Mouse (Mus musculus): ENCODE results near the gene Eif2b2. TPM values are rescaled to one million over a fixed set of nuclear protein-coding genes. Genes with fewer than 3 reads are reported as not detected.

Eif2b2 gene
- polyA plus RNA-seq, 1 experiment from 2014 or later = 97.3 TPM

- no peaks in the 10 kb centered on the region for H3K9me3 ChIP-seq
- H3K27me3 ChIP-seq = peaks cover 32% of the 10 kb centered on the region
- 28% methylated on average over 15 of the region's 17 CpGs for WGBS
- no peak overlapping the region for H3K27ac ChIP-seq
- H3K9ac ChIP-seq (replicated peaks) = 0 out of 2 replicates have a peak overlapping the region, but pooled peaks have one; percentile 10
- ATAC-seq = peak; percentile 57; the same call in 1 of the 2 replicates
- peak overlapping the region; percentile 27 for H3K4me2 ChIP-seq (replicated peaks)
- H3K4me1 ChIP-seq (replicated peaks) = peaks cover 28% of the 10 kb centered on the region
- H3K36me3 ChIP-seq = no peaks in the 10 kb centered on the region
- H3K4me3 ChIP-seq (replicated peaks) = no peak overlapping the region
These were observed 37.6 kb upstream of the Eif2b2 start for GRCm38 (mm10) chr12:85181475-85182344.

GRCm38 (mm10) chr12:85182345-85182643, 37.0 kb upstream of the Eif2b2 start:
- H3K36me3 ChIP-seq = no peaks in the 10 kb centered on the region
- peaks cover 26% of the 10 kb centered on the region for H3K27me3 ChIP-seq
- ATAC-seq = 0 out of 2 replicates have a peak, but pooled peaks have one; percentile 41
- 0 out of 2 replicates have a peak overlapping the region, but pooled peaks have one; percentile 10 for H3K9ac ChIP-seq (replicated peaks)
- no peak overlapping the region for H3K4me3 ChIP-seq (replicated peaks)
- peaks cover 22% of the 10 kb centered on the region for H3K4me1 ChIP-seq (replicated peaks)
- 9% methylated on average over 8 of the region's 8 CpGs for WGBS
- H3K27ac ChIP-seq = no peak overlapping the region
- H3K9me3 ChIP-seq = no peaks in the 10 kb centered on the region
- peak overlapping the region; percentile 27 for H3K4me2 ChIP-seq (replicated peaks)

GRCm38 (mm10) chr12:85182898-85183297, 36.4 kb upstream of the Eif2b2 start:
- H3K4me3 ChIP-seq (replicated peaks) = no peak overlapping the region
- H3K4me2 ChIP-seq (replicated peaks) = no peak overlapping the region
- no peak overlapping the region for H3K27ac ChIP-seq
- H3K36me3 ChIP-seq = no peaks in the 10 kb centered on the region
- H3K27me3 ChIP-seq = peaks cover 21% of the 10 kb centered on the region
- H3K4me1 ChIP-seq (replicated peaks) = peaks cover 18% of the 10 kb centered on the region
- ATAC-seq = no peak
- H3K9me3 ChIP-seq = no peaks in the 10 kb centered on the region
- H3K9ac ChIP-seq (replicated peaks) = no peak overlapping the region
- 71% methylated on average over 5 of the region's 5 CpGs for WGBS

GRCm38 (mm10) chr12:85184118-85184517, 35.2 kb upstream of the Eif2b2 start:
- H3K4me3 ChIP-seq (replicated peaks) = no peak overlapping the region
- H3K27me3 ChIP-seq = peaks cover 18% of the 10 kb centered on the region
- H3K4me1 ChIP-seq (replicated peaks) = peaks cover 18% of the 10 kb centered on the region
- no peaks in the 10 kb centered on the region for H3K36me3 ChIP-seq
- no peak overlapping the region for H3K9ac ChIP-seq (replicated peaks)
- no peak overlapping the region for H3K27ac ChIP-seq
- WGBS = 74% methylated on average over 5 of the region's 5 CpGs
- H3K4me2 ChIP-seq (replicated peaks) = no peak overlapping the region
- H3K9me3 ChIP-seq = no peaks in the 10 kb centered on the region
- ATAC-seq = no peak

GRCm38 (mm10) chr12:85185810-85186209, 33.5 kb upstream of the Eif2b2 start:
- Histone ChIP-seq H3K36me3 (no peaks in the 10 kb centered on the region), H3K9me3 (no peaks in the 10 kb centered on the region), H3K27me3 (peaks cover 15% of the 10 kb centered on the region), H3K9ac (replicated peaks) (no peak overlapping the region), H3K27ac (no peak overlapping the region), H3K4me2 (replicated peaks) (no peak overlapping the region), H3K4me3 (replicated peaks) (no peak overlapping the region), H3K4me1 (replicated peaks) (peaks cover 18% of the 10 kb centered on the region)
- WGBS = 77% methylated on average over 8 of the region's 8 CpGs
- no peak for ATAC-seq

GRCm38 (mm10) chr12:85186361-85186760, 32.9 kb upstream of the Eif2b2 start:
- no peak for ATAC-seq
- H3K4me2 ChIP-seq (replicated peaks) = no peak overlapping the region
- H3K4me1 ChIP-seq (replicated peaks) = peaks cover 15% of the 10 kb centered on the region
- no peak overlapping the region for H3K4me3 ChIP-seq (replicated peaks)
- H3K36me3 ChIP-seq = no peaks in the 10 kb centered on the region
- 79% methylated on average over 7 of the region's 7 CpGs for WGBS
- H3K27me3 ChIP-seq = peaks cover 9% of the 10 kb centered on the region; the same call in 1 of the 2 replicates
- H3K27ac ChIP-seq = no peak overlapping the region
- no peaks in the 10 kb centered on the region for H3K9me3 ChIP-seq
- no peak overlapping the region for H3K9ac ChIP-seq (replicated peaks)

GRCm38 (mm10) chr12:85190290-85190689, 29.0 kb upstream of the Eif2b2 start:
- 83% methylated on average over 7 of the region's 7 CpGs for WGBS
- Histone ChIP-seq H3K27ac (no peak overlapping the region), H3K36me3 (no peaks in the 10 kb centered on the region), H3K9me3 (no peaks in the 10 kb centered on the region), H3K9ac (replicated peaks) (no peak overlapping the region), H3K4me3 (replicated peaks) (no peak overlapping the region), H3K4me2 (replicated peaks) (no peak overlapping the region), H3K4me1 (replicated peaks) (peaks cover 11% of the 10 kb centered on the region; the same call in 1 of the 2 replicates), H3K27me3 (no peaks in the 10 kb centered on the region)
- ATAC-seq = no peak

- Histone ChIP-seq H3K9ac (replicated peaks) (no peak overlapping the region), H3K4me3 (replicated peaks) (no peak overlapping the region), H3K36me3 (no peaks in the 10 kb centered on the region), H3K4me1 (replicated peaks) (peaks cover 11% of the 10 kb centered on the region; the same call in 1 of the 2 replicates), H3K4me2 (replicated peaks) (no peak overlapping the region), H3K9me3 (no peaks in the 10 kb centered on the region), H3K27ac (no peak overlapping the region), H3K27me3 (no peaks in the 10 kb centered on the region)
- ATAC-seq = no peak
- WGBS = 32% methylated on average over 19 of the region's 19 CpGs
These were observed 26.7 kb upstream of the Eif2b2 start for GRCm38 (mm10) chr12:85192461-85193108.

- Histone ChIP-seq H3K9me3 (no peaks in the 10 kb centered on the region), H3K4me3 (replicated peaks) (no peak overlapping the region), H3K27ac (no peak overlapping the region), H3K27me3 (no peaks in the 10 kb centered on the region), H3K36me3 (no peaks in the 10 kb centered on the region), H3K9ac (replicated peaks) (no peak overlapping the region), H3K4me2 (replicated peaks) (no peak overlapping the region), H3K4me1 (replicated peaks) (peaks cover 11% of the 10 kb centered on the region; the same call in 1 of the 2 replicates)
- ATAC-seq = no peak
- WGBS = 77% methylated on average over 10 of the region's 10 CpGs
These were observed 26.1 kb upstream of the Eif2b2 start for GRCm38 (mm10) chr12:85193146-85193545.

GRCm38 (mm10) chr12:85193923-85194622, 25.2 kb upstream of the Eif2b2 start:
- Histone ChIP-seq H3K9me3 (no peaks in the 10 kb centered on the region), H3K27me3 (no peaks in the 10 kb centered on the region), H3K4me1 (replicated peaks) (peaks cover 11% of the 10 kb centered on the region; the same call in 1 of the 2 replicates), H3K36me3 (no peaks in the 10 kb centered on the region), H3K4me3 (replicated peaks) (no peak overlapping the region), H3K9ac (replicated peaks) (no peak overlapping the region), H3K27ac (no peak overlapping the region), H3K4me2 (replicated peaks) (no peak overlapping the region)
- no peak for ATAC-seq
- 91% methylated on average over 11 of the region's 11 CpGs for WGBS

GRCm38 (mm10) chr12:85194623-85195018, 24.7 kb upstream of the Eif2b2 start:
- WGBS = 67% methylated on average over 4 of the region's 4 CpGs
- 0 out of 2 replicates have a peak, but pooled peaks have one; percentile 27 for ATAC-seq
- Histone ChIP-seq H3K36me3 (no peaks in the 10 kb centered on the region), H3K9me3 (no peaks in the 10 kb centered on the region), H3K4me3 (replicated peaks) (no peak overlapping the region), H3K9ac (replicated peaks) (no peak overlapping the region), H3K27ac (no peak overlapping the region), H3K4me1 (replicated peaks) (peaks cover 11% of the 10 kb centered on the region; the same call in 1 of the 2 replicates), H3K4me2 (replicated peaks) (no peak overlapping the region), H3K27me3 (no peaks in the 10 kb centered on the region)

- WGBS = 95% methylated on average over 5 of the region's 5 CpGs
- no peak overlapping the region for H3K4me2 ChIP-seq (replicated peaks)
- H3K4me1 ChIP-seq (replicated peaks) = peaks cover 11% of the 10 kb centered on the region; the same call in 1 of the 2 replicates
- H3K27ac ChIP-seq = no peak overlapping the region
- no peaks in the 10 kb centered on the region for H3K36me3 ChIP-seq
- no peaks in the 10 kb centered on the region for H3K9me3 ChIP-seq
- no peak overlapping the region for H3K4me3 ChIP-seq (replicated peaks)
- no peaks in the 10 kb centered on the region for H3K27me3 ChIP-seq
- no peak for ATAC-seq
- no peak overlapping the region for H3K9ac ChIP-seq (replicated peaks)
These were observed 24.2 kb upstream of the Eif2b2 start for GRCm38 (mm10) chr12:85195086-85195485.

All from midbrain, embryonic 13.5 days (tissue).